Mouse (Mus musculus): ENCODE measurements around the gene Aqp3. TPM values are rescaled to one million over a fixed set of nuclear protein-coding genes. Genes with fewer than 3 reads are reported as not detected.

Aqp3 gene
- polyA plus RNA-seq, 1 experiment from 2014 or later, result 12.8 TPM

- no peak for ATAC-seq (ENCODE audit: low FRiP score, low TSS enrichment)
- Histone ChIP-seq H3K4me2 (replicated peaks; ENCODE audit: low read depth, low read length) (no peak within 1 kb of the TSS), H3K9ac (ENCODE audit: low read depth, low read length) (no peak within 1 kb of the TSS; the same call in 1 of the 2 replicates), H3K27me3 (ENCODE audit: control insufficient read depth, insufficient read depth, low read length) (no peaks in the 10 kb centered on the region), H3K4me1 (ENCODE audit: control insufficient read depth, insufficient read depth, low read length) (no peaks in the 10 kb centered on the region; the same call in 1 of the 2 replicates), H3K36me3 (ENCODE audit: control insufficient read depth, insufficient read depth, low read length) (no peaks in the 10 kb centered on the region), H3K4me3 (ENCODE audit: low read length) (no peak within 1 kb of the TSS), H3K27ac (ENCODE audit: low read depth, low read length) (no peak within 1 kb of the TSS), H3K9me3 (ENCODE audit: control insufficient read depth, low read length) (no peaks in the 10 kb centered on the region)
- 48% methylated on average over 9 of the region's 9 CpGs for WGBS
Observed at GRCm38 (mm10) chr4:41047524-41048271, 50.3 kb downstream of the Aqp3 start, which contains the start of gene Aqp7. TSS of gene Aqp7 (minus strand) at chr4:41048139.

GRCm38 (mm10) chr4:41046254-41046795, 51.7 kb downstream of the Aqp3 start:
- no peak overlapping the region for H3K4me3 ChIP-seq (ENCODE audit: low read length)
- no peak overlapping the region for H3K4me2 ChIP-seq (replicated peaks; ENCODE audit: low read depth, low read length)
- no peaks in the 10 kb centered on the region for H3K9me3 ChIP-seq (ENCODE audit: control insufficient read depth, low read length)
- H3K27me3 ChIP-seq (ENCODE audit: control insufficient read depth, insufficient read depth, low read length), result no peaks in the 10 kb centered on the region
- H3K27ac ChIP-seq (ENCODE audit: low read depth, low read length), result no peak overlapping the region
- H3K9ac ChIP-seq (ENCODE audit: low read depth, low read length), result no peak overlapping the region
- H3K4me1 ChIP-seq (ENCODE audit: control insufficient read depth, insufficient read depth, low read length), result no peaks in the 10 kb centered on the region; the same call in 1 of the 2 replicates
- 79% methylated on average over 13 of the region's 13 CpGs for WGBS
- ATAC-seq (ENCODE audit: low FRiP score, low TSS enrichment), result no peak
- no peaks in the 10 kb centered on the region for H3K36me3 ChIP-seq (ENCODE audit: control insufficient read depth, insufficient read depth, low read length)

GRCm38 (mm10) chr4:41045288-41045687, 52.7 kb downstream of the Aqp3 start:
- H3K36me3 ChIP-seq (ENCODE audit: control insufficient read depth, insufficient read depth, low read length), result no peaks in the 10 kb centered on the region
- H3K4me2 ChIP-seq (replicated peaks; ENCODE audit: low read depth, low read length), result no peak overlapping the region
- no peak overlapping the region for H3K9ac ChIP-seq (ENCODE audit: low read depth, low read length)
- no peak overlapping the region for H3K27ac ChIP-seq (ENCODE audit: low read depth, low read length)
- no peak for ATAC-seq (ENCODE audit: low FRiP score, low TSS enrichment)
- H3K4me1 ChIP-seq (ENCODE audit: control insufficient read depth, insufficient read depth, low read length), result no peaks in the 10 kb centered on the region; the same call in 1 of the 2 replicates
- H3K4me3 ChIP-seq (ENCODE audit: low read length), result no peak overlapping the region
- no peaks in the 10 kb centered on the region for H3K9me3 ChIP-seq (ENCODE audit: control insufficient read depth, low read length)
- WGBS, result 67% methylated on average over 3 of the region's 3 CpGs
- H3K27me3 ChIP-seq (ENCODE audit: control insufficient read depth, insufficient read depth, low read length), result no peaks in the 10 kb centered on the region

GRCm38 (mm10) chr4:41043961-41044360, 54.0 kb downstream of the Aqp3 start:
- WGBS, result 87% methylated on average over 5 of the region's 5 CpGs
- Histone ChIP-seq H3K4me1 (ENCODE audit: control insufficient read depth, insufficient read depth, low read length) (no peaks in the 10 kb centered on the region; the same call in 1 of the 2 replicates), H3K9ac (ENCODE audit: low read depth, low read length) (no peak overlapping the region), H3K4me3 (ENCODE audit: low read length) (no peak overlapping the region), H3K36me3 (ENCODE audit: control insufficient read depth, insufficient read depth, low read length) (no peaks in the 10 kb centered on the region), H3K27me3 (ENCODE audit: control insufficient read depth, insufficient read depth, low read length) (no peaks in the 10 kb centered on the region), H3K9me3 (ENCODE audit: control insufficient read depth, low read length) (no peaks in the 10 kb centered on the region), H3K4me2 (replicated peaks; ENCODE audit: low read depth, low read length) (no peak overlapping the region), H3K27ac (ENCODE audit: low read depth, low read length) (no peak overlapping the region)
- no peak for ATAC-seq (ENCODE audit: low FRiP score, low TSS enrichment)

GRCm38 (mm10) chr4:41042880-41043279, 55.1 kb downstream of the Aqp3 start:
- ATAC-seq (ENCODE audit: low FRiP score, low TSS enrichment), result 0 out of 2 replicates have a peak, but pooled peaks have one; percentile 33

More at GRCm38 (mm10) chr4:41042880-41043279, 55.1 kb downstream of the Aqp3 start:
- no peak overlapping the region for H3K4me3 ChIP-seq (ENCODE audit: low read length)
- H3K9me3 ChIP-seq (ENCODE audit: control insufficient read depth, low read length), result no peaks in the 10 kb centered on the region
- H3K27me3 ChIP-seq (ENCODE audit: control insufficient read depth, insufficient read depth, low read length), result no peaks in the 10 kb centered on the region
- H3K9ac ChIP-seq (ENCODE audit: low read depth, low read length), result no peak overlapping the region
- H3K4me1 ChIP-seq (ENCODE audit: control insufficient read depth, insufficient read depth, low read length), result no peaks in the 10 kb centered on the region; the same call in 1 of the 2 replicates
- H3K4me2 ChIP-seq (replicated peaks; ENCODE audit: low read depth, low read length), result no peak overlapping the region
- WGBS, result 52% methylated on average over 12 of the region's 12 CpGs
- H3K27ac ChIP-seq (ENCODE audit: low read depth, low read length), result no peak overlapping the region
- no peaks in the 10 kb centered on the region for H3K36me3 ChIP-seq (ENCODE audit: control insufficient read depth, insufficient read depth, low read length)

Other genes with a start within 250 kb of the Aqp3 start
- 36.0 and 45.8 TPM in 2 replicates for gene B4galt1, start 244.2 kb downstream of the Aqp3 start, polyA plus RNA-seq (2014; fragmentation: Nextera tagmentation; extraction: Ambion mirVana)
- gene Spink4, start 178.1 kb downstream of the Aqp3 start, polyA plus RNA-seq (2014; fragmentation: Nextera tagmentation; extraction: Ambion mirVana), result not detected in 2 replicates
- 235 and 248 TPM in 2 replicates for gene Bag1, start 149.9 kb downstream of the Aqp3 start, polyA plus RNA-seq (2014; fragmentation: Nextera tagmentation; extraction: Ambion mirVana)
- 113 and 137 TPM in 2 replicates for gene Chmp5, start 149.8 kb downstream of the Aqp3 start, polyA plus RNA-seq (2014; fragmentation: Nextera tagmentation; extraction: Ambion mirVana)
- gene Nfx1, start 127.3 kb downstream of the Aqp3 start, polyA plus RNA-seq (2014; fragmentation: Nextera tagmentation; extraction: Ambion mirVana), result 58.6 and 103 TPM in 2 replicates
- 0.46 and 0.53 TPM in 2 replicates for gene Aqp7, start 50.0 kb downstream of the Aqp3 start, polyA plus RNA-seq (2014; fragmentation: Nextera tagmentation; extraction: Ambion mirVana)
- gene Nol6, start 26.3 kb upstream of the Aqp3 start, polyA plus RNA-seq (2014; fragmentation: Nextera tagmentation; extraction: Ambion mirVana), result 18.0 and 32.9 TPM in 2 replicates
- 97.6 and 103 TPM in 2 replicates for gene Ube2r2, start 37.6 kb upstream of the Aqp3 start, polyA plus RNA-seq (2014; fragmentation: Nextera tagmentation; extraction: Ambion mirVana)
- gene Ubap2, start 177.0 kb upstream of the Aqp3 start, polyA plus RNA-seq (2014; fragmentation: Nextera tagmentation; extraction: Ambion mirVana), result 37.2 and 65.5 TPM in 2 replicates
- gene Dcaf12, start 216.7 kb upstream of the Aqp3 start, polyA plus RNA-seq (2014; fragmentation: Nextera tagmentation; extraction: Ambion mirVana), result 36.6 and 53.0 TPM in 2 replicates